Comparison of ENCODE assay signal across 7 mouse cellular contexts in genomic region chr4:148041611-148042191, GRCm38 (mm10). TPM values are rescaled to one million over a fixed set of nuclear protein-coding genes. Genes with fewer than 3 reads are reported as not detected.
A peak's percentile ranks its signal among the peaks of the same experiment; 100 is the strongest.
DNase-seq lines count a peak whose midpoint lies in the region; ATAC-seq and TF ChIP-seq lines count a peak whose summit lies in the region.

No protein-coding gene starts in this region.

- peaks cover 43% of the 10 kb centered on the region for H3K79me2 ChIP-seq in myocyte (ENCODE audit: control insufficient read depth, insufficient read depth)

- no peak for TF ChIP-seq POLR2A in myocyte (IDR thresholded peaks at IDR 0.05; ENCODE audit: insufficient read length, low read depth)

- in situ Hi-C loops in ES-E14 (cut with MboI; ENCODE audit: low sequenced_read_pairs in 2 of 2, unreplicated experiment in 2 of 2), result no loop called here

- no peak overlapping the region for H3ac ChIP-seq in myocyte (ENCODE audit: control insufficient read depth, insufficient read length)

- H3K9ac ChIP-seq in ES-E14 (ENCODE audit: insufficient read depth, low read depth, low read length, poor library complexity, severe bottlenecking), result peak overlapping the region; percentile 41; the same call in 1 of the 2 replicates
- peak overlapping the region; percentile 34 for H3K9ac ChIP-seq in forebrain, embryonic 15.5 days (replicated peaks)
- peak overlapping the region; percentile 73 for H3K9ac ChIP-seq in hindbrain, embryonic 14.5 days

- H3K27ac ChIP-seq in ES-E14 (ENCODE audit: insufficient read depth, low read depth, low read length, poor library complexity, severe bottlenecking), result no peak overlapping the region
- H3K27ac ChIP-seq in forebrain, embryonic 15.5 days (replicated peaks), result peak overlapping the region; percentile 28
- H3K27ac ChIP-seq in hindbrain, embryonic 14.5 days, result peak overlapping the region; percentile 83

- H3K9me3 ChIP-seq in ES-E14 (ENCODE audit: control insufficient read depth, insufficient read depth, low read depth, low read length), result no peaks in the 10 kb centered on the region
- H3K9me3 ChIP-seq in forebrain, embryonic 15.5 days, result no peaks in the 10 kb centered on the region
- no peaks in the 10 kb centered on the region for H3K9me3 ChIP-seq in hindbrain, embryonic 14.5 days (ENCODE audit: control insufficient read depth, low read length)

- WGBS in forebrain, embryonic 15.5 days, result 4% methylated on average over 16 of the region's 16 CpGs
- 5% methylated on average over 16 of the region's 16 CpGs for WGBS in hindbrain, embryonic 14.5 days

- peak overlapping the region; percentile 67 for H3K4me2 ChIP-seq in forebrain, embryonic 15.5 days (replicated peaks)
- H3K4me2 ChIP-seq in hindbrain, embryonic 14.5 days (replicated peaks), result peak overlapping the region; percentile 85
- H3K4me2 ChIP-seq in myocyte (ENCODE audit: low read depth), result peak overlapping the region; percentile 94

- H3K4me3 ChIP-seq in ES-E14 (ENCODE audit: insufficient read depth in 1 of 2, low read depth in 1 of 2, low read length in 2 of 2, poor library complexity in 1 of 2, severe bottlenecking in 1 of 2), result peak overlapping the region; percentile 52 to 59
- H3K4me3 ChIP-seq in forebrain, embryonic 15.5 days, result peak overlapping the region; percentile 34
- peak overlapping the region; percentile 83 for H3K4me3 ChIP-seq in hindbrain, embryonic 14.5 days (replicated peaks; ENCODE audit: low read length)
- H3K4me3 ChIP-seq in myocyte, result peak overlapping the region; percentile 88

- no peaks in the 10 kb centered on the region for H3K27me3 ChIP-seq in forebrain, embryonic 15.5 days
- no peaks in the 10 kb centered on the region for H3K27me3 ChIP-seq in hindbrain, embryonic 14.5 days (ENCODE audit: control insufficient read depth, insufficient read depth, low read length)
- no peaks in the 10 kb centered on the region for H3K27me3 ChIP-seq in myocyte (ENCODE audit: control insufficient read depth, insufficient read depth, insufficient read length)

- no peak for DNase-seq in ES-E14 (ENCODE audit: low read depth, low spot score)
- peak; percentile 37 to 41 for DNase-seq in adrenal gland, adult 18-20 months (ENCODE audit: low spot score in 2 of 2)
- no peak for DNase-seq in hindbrain, embryonic 14.5 days (ENCODE audit: low spot score)
- DNase-seq in liver, result peak; percentile 44
- no peak for DNase-seq in c-Kit-positive CD71-positive TER-119-positive erythroid progenitor cells, embryonic 14.5 days (ENCODE audit: low spot score)

- H3K36me3 ChIP-seq in ES-E14 (ENCODE audit: control insufficient read depth, insufficient read depth, low read length, poor library complexity, severe bottlenecking), result peaks cover 16% of the 10 kb centered on the region
- peaks cover 16% of the 10 kb centered on the region for H3K36me3 ChIP-seq in forebrain, embryonic 15.5 days
- peaks cover 37% of the 10 kb centered on the region for H3K36me3 ChIP-seq in hindbrain, embryonic 14.5 days (replicated peaks; ENCODE audit: control insufficient read depth, insufficient read depth)
- H3K36me3 ChIP-seq in myocyte (ENCODE audit: control insufficient read depth, insufficient read depth), result peaks cover 22% of the 10 kb centered on the region

- no peak for ATAC-seq in forebrain, embryonic 15.5 days (replicated peaks)
- no peak for ATAC-seq in hindbrain, embryonic 14.5 days (ENCODE audit: low FRiP score)

- peaks cover 7 to 13% of the 10 kb centered on the region in 2 experiments; a peak in 3 of 4 replicates for H3K4me1 ChIP-seq in ES-E14 (ENCODE audit: control insufficient read depth in 2 of 2, insufficient read depth in 2 of 2, low read length in 2 of 2, poor library complexity in 1 of 2)
- peaks cover 52% of the 10 kb centered on the region for H3K4me1 ChIP-seq in forebrain, embryonic 15.5 days
- peaks cover 52% of the 10 kb centered on the region for H3K4me1 ChIP-seq in hindbrain, embryonic 14.5 days (replicated peaks; ENCODE audit: control insufficient read depth, insufficient read depth, low read length)

TF ChIP-seq in ES-E14, 5 proteins besides CTCF, POLR2A, EP300 and RAD21:
- TF ChIP-seq HCFC1 (IDR thresholded peaks at IDR 0.05; ENCODE audit: borderline replicate concordance, insufficient read depth, low read length) (no peak), MAFK (IDR thresholded peaks at IDR 0.05; ENCODE audit: insufficient read depth, low read depth, low read length) (no peak), ZC3H11A (IDR thresholded peaks at IDR 0.05; ENCODE audit: borderline replicate concordance, low read depth, low read length) (no peak), ZNF384 (IDR thresholded peaks at IDR 0.05; ENCODE audit: low read depth, low read length) (no peak), CHD2 (IDR thresholded peaks at IDR 0.05; ENCODE audit: low read depth, low read length) (no peak)

TF ChIP-seq in myocyte, 11 proteins besides CTCF, POLR2A, EP300 and RAD21:
- peak in 1 of 3 experiments; percentile 3 for TF ChIP-seq MYOD1 (IDR thresholded peaks at IDR 0.05; ENCODE audit: control insufficient read depth in 1 of 3, insufficient read length in 2 of 3, low read depth in 2 of 3)
- TF ChIP-seq MYOG (IDR thresholded peaks at IDR 0.05; ENCODE audit: control insufficient read depth in 1 of 3, insufficient read depth in 1 of 3, insufficient read length in 2 of 3, low read depth in 2 of 3), result no peak
- no peak for TF ChIP-seq USF1 (IDR thresholded peaks at IDR 0.05; ENCODE audit: low read depth)
TF ChIP-seq in myocyte: peak in this region for 1.

RNA-seq across cellular contexts. Expression of gene Mthfr, which starts 2.8 kb away (rescaled TPM):
- total RNA-seq in ES-E14 (2012; rRNA removed), result 34.0 and 51.7 TPM in 2 replicates
- 10 to 100 TPM; 33.8 to 37.7 TPM for total RNA-seq in adrenal gland, adult 18-20 months (2021)
- polyA plus RNA-seq in forebrain, embryonic 15.5 days (2015; fragmentation: Nextera tagmentation; extraction: Ambion mirVana), result 16.6 and 17.1 TPM in 2 replicates
- 17.4 and 18.7 TPM in 2 replicates for polyA plus RNA-seq in hindbrain, embryonic 14.5 days (2014; fragmentation: Nextera tagmentation; extraction: Ambion mirVana)
- 31.8 TPM for polyA plus RNA-seq in myocyte (2012; fragmentation: generic; extraction: Trizol)

RNA-seq across cellular contexts. Expression of gene Clcn6, which starts 3.1 kb away (rescaled TPM):
- 32.5 and 49.1 TPM in 2 replicates for total RNA-seq in ES-E14 (2012; rRNA removed)
- total RNA-seq in adrenal gland, adult 18-20 months (2021), result 10 to 100 TPM; 11.2 to 13.8 TPM
- 30.8 and 33.4 TPM in 2 replicates for polyA plus RNA-seq in forebrain, embryonic 15.5 days (2015; fragmentation: Nextera tagmentation; extraction: Ambion mirVana)
- 24.8 and 28.7 TPM in 2 replicates for polyA plus RNA-seq in hindbrain, embryonic 14.5 days (2014; fragmentation: Nextera tagmentation; extraction: Ambion mirVana)
- 19.6 TPM for polyA plus RNA-seq in myocyte (2012; fragmentation: generic; extraction: Trizol)

RNA-seq across cellular contexts. Expression of gene Nppa, which starts 41.2 kb away (rescaled TPM):
- 0.37 TPM in 1 of 2 replicates, not detected in the other for total RNA-seq in ES-E14 (2012; rRNA removed)
- total RNA-seq in adrenal gland, adult 18-20 months (2021), result not detected
- polyA plus RNA-seq in forebrain, embryonic 15.5 days (2015; fragmentation: Nextera tagmentation; extraction: Ambion mirVana), result 0.76 and 1.6 TPM in 2 replicates
- polyA plus RNA-seq in hindbrain, embryonic 14.5 days (2014; fragmentation: Nextera tagmentation; extraction: Ambion mirVana), result 2.4 TPM in 2 replicates
- polyA plus RNA-seq in myocyte (2012; fragmentation: generic; extraction: Trizol), result not detected

RNA-seq across cellular contexts. Expression of gene Agtrap, which starts 46.1 kb away (rescaled TPM):
- 122 and 158 TPM in 2 replicates for total RNA-seq in ES-E14 (2012; rRNA removed)
- 10 to 100 TPM; 54.8 to 85.8 TPM for total RNA-seq in adrenal gland, adult 18-20 months (2021)
- polyA plus RNA-seq in forebrain, embryonic 15.5 days (2015; fragmentation: Nextera tagmentation; extraction: Ambion mirVana), result 4.6 and 5.6 TPM in 2 replicates
- polyA plus RNA-seq in hindbrain, embryonic 14.5 days (2014; fragmentation: Nextera tagmentation; extraction: Ambion mirVana), result 5.3 and 6.6 TPM in 2 replicates
- 10.9 TPM for polyA plus RNA-seq in myocyte (2012; fragmentation: generic; extraction: Trizol)

RNA-seq across cellular contexts. Expression of gene Nppb, which starts 56.1 kb away (rescaled TPM):
- 0.95 and 3.8 TPM in 2 replicates for total RNA-seq in ES-E14 (2012; rRNA removed)
- under 1 TPM in 1 of 2 experiments, not detected in 1; 0.42 TPM for total RNA-seq in adrenal gland, adult 18-20 months (2021)
- polyA plus RNA-seq in forebrain, embryonic 15.5 days (2015; fragmentation: Nextera tagmentation; extraction: Ambion mirVana), result not detected in 2 replicates
- 0.25 TPM in 1 of 2 replicates, not detected in the other for polyA plus RNA-seq in hindbrain, embryonic 14.5 days (2014; fragmentation: Nextera tagmentation; extraction: Ambion mirVana)
- polyA plus RNA-seq in myocyte (2012; fragmentation: generic; extraction: Trizol), result 0.26 TPM

Comparison
In these comparisons a context has a peak if more than half of its experiments do, and no peak if none do; other contexts are left out.
1. DNase-seq: peak in adrenal gland, adult 18-20 months (2 of 2) and liver (single experiment); none in ES-E14 (single experiment), hindbrain, embryonic 14.5 days (single experiment) and c-Kit-positive CD71-positive TER-119-positive erythroid progenitor cells, embryonic 14.5 days (single experiment).
2. H3K4me3 ChIP-seq: peak in every context shown above with its lines; median percentile 88 in myocyte; 83 in hindbrain, embryonic 14.5 days; 56 in ES-E14; 34 in forebrain, embryonic 15.5 days.
3. Peak in every context shown above with its lines, with median percentiles within 50 percentile points of each other: H3K9ac ChIP-seq and H3K4me2 ChIP-seq.